Mouse (Mus musculus): ENCODE measurements around the gene Gm12248. TPM values are rescaled to one million over a fixed set of nuclear protein-coding genes. Genes with fewer than 3 reads are reported as not detected.
"Not testable (repeated sequence)": the region's sequence is repeated elsewhere in the genome, so short reads cannot be mapped to it uniquely, and the experiment has no call there.

The Gm12248 gene
- polyA plus RNA-seq, 1 experiment from 2014 or later = not detected

DNA sequence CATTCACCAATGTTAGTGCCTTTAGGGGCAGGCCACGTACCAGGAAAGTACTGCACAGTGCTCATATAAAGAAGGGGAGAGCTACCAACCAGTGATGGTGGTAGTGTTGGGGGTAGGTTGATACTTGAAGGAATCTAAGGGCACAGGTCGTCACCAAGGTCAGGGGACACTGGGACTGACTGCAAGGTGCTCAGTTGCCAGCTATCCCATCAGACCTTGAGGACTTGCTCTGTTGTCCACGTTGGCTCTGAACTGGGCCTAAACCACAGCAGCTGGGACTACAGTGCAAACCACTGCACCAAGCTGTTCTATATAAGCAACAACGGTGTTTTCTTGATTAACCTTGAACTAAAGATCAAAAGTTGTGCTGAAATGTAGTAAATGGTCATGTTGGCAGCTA lies 30.3 kb downstream of the Gm12248 start:
- Histone ChIP-seq H3K9me3 (no peaks in the 10 kb centered on the region), H3K36me3 (peaks cover 35% of the 10 kb centered on the region), H3K4me3 (no peak overlapping the region), H3K4me2 (no peak overlapping the region), H3K27me3 (no peaks in the 10 kb centered on the region), H3K9ac (no peak overlapping the region), H3K27ac (replicated peaks) (no peak overlapping the region), H3K4me1 (replicated peaks) (peaks cover 9% of the 10 kb centered on the region)
- ATAC-seq (ENCODE audit: low read depth) = no peak
- WGBS = 84% methylated on average over 4 of the region's 4 CpGs

GRCm38 (mm10) chr11:58061218-58061617 lies 31.7 kb downstream of the Gm12248 start:
- 95% methylated on average over 4 of the region's 4 CpGs for WGBS
- H3K4me1 ChIP-seq (replicated peaks); H3K27ac ChIP-seq (replicated peaks); H3K4me3 ChIP-seq; H3K27me3 ChIP-seq; H3K9ac ChIP-seq; ATAC-seq (ENCODE audit: low read depth); H3K4me2 ChIP-seq; H3K9me3 ChIP-seq: not testable (repeated sequence)
- H3K36me3 ChIP-seq = peaks cover 47% of the 10 kb centered on the region

DNA sequence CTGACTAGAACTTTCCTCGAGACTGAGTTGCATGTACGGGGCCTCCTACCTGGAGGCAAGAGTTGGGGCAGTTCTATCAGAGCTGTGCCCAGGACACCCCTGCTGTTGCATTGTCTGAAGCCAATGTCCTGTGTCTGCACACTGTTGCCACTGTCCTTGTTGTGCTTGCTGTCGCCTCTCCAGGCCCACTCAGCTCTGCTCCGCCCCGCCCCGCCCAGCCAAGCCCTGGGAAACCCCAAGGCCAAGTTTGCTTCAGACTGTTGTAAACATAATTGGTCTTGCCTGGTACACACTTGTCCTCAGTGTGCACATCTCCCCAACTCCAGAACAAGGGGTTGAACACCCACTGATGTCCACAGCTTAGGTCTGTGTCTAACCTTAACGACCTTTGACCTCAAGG lies 33.2 kb downstream of the Gm12248 start:
- WGBS = 94% methylated on average over 7 of the region's 7 CpGs
- peaks cover 62% of the 10 kb centered on the region for H3K36me3 ChIP-seq
- ATAC-seq (ENCODE audit: low read depth) = not testable (repeated sequence)

GRCm38 (mm10) chr11:58057455-58057854 lies 35.5 kb downstream of the Gm12248 start:
- H3K4me1 ChIP-seq (replicated peaks) = no peaks in the 10 kb centered on the region
- no peaks in the 10 kb centered on the region for H3K27me3 ChIP-seq
- no peak overlapping the region for H3K27ac ChIP-seq (replicated peaks)
- no peak overlapping the region for H3K9ac ChIP-seq
- peaks cover 85% of the 10 kb centered on the region for H3K36me3 ChIP-seq
- no peak overlapping the region for H3K4me3 ChIP-seq
- no peak for ATAC-seq (ENCODE audit: low read depth)
- no peaks in the 10 kb centered on the region for H3K9me3 ChIP-seq
- WGBS = 49% methylated on average over 6 of the region's 6 CpGs
- H3K4me2 ChIP-seq = no peak overlapping the region

More for the DNA sequence above, 33.2 kb downstream of the Gm12248 start:
- H3K27ac ChIP-seq (replicated peaks); H3K4me1 ChIP-seq (replicated peaks); H3K4me3 ChIP-seq; H3K27me3 ChIP-seq; H3K9ac ChIP-seq; H3K9me3 ChIP-seq; H3K4me2 ChIP-seq: not testable (repeated sequence)

- no peak overlapping the region for H3K4me2 ChIP-seq
- H3K9me3 ChIP-seq = no peaks in the 10 kb centered on the region
- H3K27me3 ChIP-seq = no peaks in the 10 kb centered on the region
- ATAC-seq (ENCODE audit: low read depth) = no peak
- no peak overlapping the region for H3K9ac ChIP-seq
- 79% methylated on average over 4 of the region's 4 CpGs for WGBS
- H3K36me3 ChIP-seq = peaks cover 80% of the 10 kb centered on the region
- no peak overlapping the region for H3K4me3 ChIP-seq
- no peaks in the 10 kb centered on the region for H3K4me1 ChIP-seq (replicated peaks)
- H3K27ac ChIP-seq (replicated peaks) = no peak overlapping the region
Observed at GRCm38 (mm10) chr11:58046438-58046837, 46.5 kb downstream of the Gm12248 start.

DNA sequence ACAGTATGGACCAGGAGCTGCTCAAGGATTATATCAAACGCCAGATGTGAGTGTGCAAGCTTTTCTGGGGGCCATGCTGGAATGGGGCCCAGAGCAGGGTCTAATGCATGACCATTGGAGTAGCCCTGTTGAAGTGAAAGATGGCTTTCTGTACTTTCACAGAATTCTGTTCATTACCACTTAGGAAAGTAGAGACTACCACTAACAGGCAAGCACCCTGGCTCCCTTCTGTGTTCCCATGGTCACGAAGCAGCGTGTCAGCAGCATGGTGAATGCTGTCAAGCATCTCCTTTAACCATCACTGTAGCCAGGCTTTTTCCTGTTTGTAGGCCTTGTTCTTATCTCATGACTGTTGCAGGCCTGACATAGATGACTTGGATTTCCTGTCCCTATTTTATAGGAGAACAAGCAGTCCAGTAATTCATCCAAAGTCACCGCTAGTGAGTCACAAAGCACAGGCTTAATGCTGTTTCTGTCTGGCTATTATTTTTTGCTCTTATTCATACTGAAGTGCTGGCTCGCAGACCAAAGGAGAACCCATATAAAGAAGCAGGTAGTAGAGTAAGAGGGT lies 50.0 kb downstream of the Gm12248 start:
- Histone ChIP-seq H3K4me1 (replicated peaks) (peaks cover 10% of the 10 kb centered on the region), H3K9me3 (no peaks in the 10 kb centered on the region), H3K4me3 (no peak overlapping the region), H3K27ac (replicated peaks) (no peak overlapping the region), H3K27me3 (no peaks in the 10 kb centered on the region), H3K9ac (no peak overlapping the region), H3K36me3 (peaks cover 50% of the 10 kb centered on the region), H3K4me2 (no peak overlapping the region)
- ATAC-seq (ENCODE audit: low read depth) = no peak
- 93% methylated on average over 5 of the region's 5 CpGs for WGBS

DNA sequence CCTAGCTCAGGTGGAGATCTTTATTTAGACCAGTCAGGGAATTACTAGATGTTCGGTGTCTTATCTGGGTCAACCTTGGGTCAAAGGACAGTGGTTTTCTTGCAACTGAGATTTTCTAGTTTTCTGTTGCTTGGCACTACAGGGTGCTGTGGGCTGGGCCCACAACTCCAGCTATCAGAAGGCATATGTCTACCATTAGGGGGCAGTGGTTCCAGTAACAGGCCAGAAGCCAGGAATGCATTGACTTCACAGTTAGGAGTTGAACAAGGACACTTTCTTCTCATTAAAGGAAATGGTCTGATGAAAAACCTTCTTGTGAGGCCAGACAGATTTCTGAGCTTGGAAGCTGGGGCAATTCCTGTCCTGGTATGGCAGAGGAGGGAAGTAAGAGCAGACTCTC lies 53.9 kb downstream of the Gm12248 start:
- peaks cover 29% of the 10 kb centered on the region for H3K36me3 ChIP-seq
- H3K27me3 ChIP-seq = no peaks in the 10 kb centered on the region
- H3K4me1 ChIP-seq (replicated peaks) = peaks cover 10% of the 10 kb centered on the region
- no peaks in the 10 kb centered on the region for H3K9me3 ChIP-seq
- 80% methylated on average over 1 of the region's 1 CpGs for WGBS
- ATAC-seq (ENCODE audit: low read depth) = no peak
- no peak overlapping the region for H3K4me3 ChIP-seq
- no peak overlapping the region for H3K4me2 ChIP-seq
- H3K9ac ChIP-seq = no peak overlapping the region
- H3K27ac ChIP-seq (replicated peaks) = no peak overlapping the region

DNA sequence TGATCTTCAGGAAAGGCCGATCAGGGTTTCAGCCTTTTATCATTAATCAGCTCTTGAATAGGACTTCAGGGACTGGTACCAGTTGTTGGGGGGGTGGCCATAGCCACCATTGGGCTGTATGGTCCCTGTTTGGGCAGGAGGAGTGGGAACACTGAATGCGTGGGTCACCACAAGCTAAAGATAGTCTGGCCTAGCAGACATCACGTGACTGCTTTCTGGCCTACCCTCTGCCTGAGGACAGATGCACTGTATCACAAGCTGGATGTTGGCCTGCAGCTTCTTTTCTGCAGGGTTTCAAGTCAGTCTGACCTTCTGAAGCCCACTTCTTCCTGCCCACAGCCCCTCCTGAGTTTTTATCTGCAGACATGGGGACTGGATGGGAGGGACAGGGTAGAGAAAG lies 59.3 kb downstream of the Gm12248 start:
- Histone ChIP-seq H3K27me3 (no peaks in the 10 kb centered on the region), H3K9ac (no peak overlapping the region), H3K27ac (replicated peaks) (no peak overlapping the region), H3K9me3 (no peaks in the 10 kb centered on the region), H3K4me3 (no peak overlapping the region), H3K4me1 (replicated peaks) (peaks cover 15% of the 10 kb centered on the region; the same call in 1 of the 2 replicates), H3K36me3 (no peaks in the 10 kb centered on the region), H3K4me2 (no peak overlapping the region)
- 83% methylated on average over 3 of the region's 3 CpGs for WGBS
- no peak for ATAC-seq (ENCODE audit: low read depth)

- Histone ChIP-seq H3K4me2 (no peak overlapping the region), H3K4me1 (replicated peaks) (peaks cover 21% of the 10 kb centered on the region), H3K4me3 (no peak overlapping the region), H3K9ac (no peak overlapping the region), H3K27me3 (no peaks in the 10 kb centered on the region), H3K36me3 (no peaks in the 10 kb centered on the region), H3K9me3 (no peaks in the 10 kb centered on the region), H3K27ac (replicated peaks) (no peak overlapping the region)
- WGBS = 84% methylated on average over 6 of the region's 6 CpGs
- ATAC-seq (ENCODE audit: low read depth) = no peak
Observed at GRCm38 (mm10) chr11:58031176-58031575, 61.8 kb downstream of the Gm12248 start.

- H3K9ac ChIP-seq = no peak overlapping the region
Observed at GRCm38 (mm10) chr11:58029869-58030268, 63.1 kb downstream of the Gm12248 start.

GRCm38 (mm10) chr11:58028981-58029380 lies 64.0 kb downstream of the Gm12248 start:
- no peak for ATAC-seq (ENCODE audit: low read depth)
- H3K4me2 ChIP-seq = no peak overlapping the region

More at GRCm38 (mm10) chr11:58029869-58030268, 63.1 kb downstream of the Gm12248 start:
- H3K27ac ChIP-seq (replicated peaks) = no peak overlapping the region
- H3K9me3 ChIP-seq = no peaks in the 10 kb centered on the region
- no peaks in the 10 kb centered on the region for H3K36me3 ChIP-seq
- H3K4me1 ChIP-seq (replicated peaks) = peaks cover 23% of the 10 kb centered on the region
- H3K4me3 ChIP-seq = no peak overlapping the region
- no peaks in the 10 kb centered on the region for H3K27me3 ChIP-seq
- 83% methylated on average over 2 of the region's 2 CpGs for WGBS
- no peak overlapping the region for H3K4me2 ChIP-seq
- ATAC-seq (ENCODE audit: low read depth) = no peak

GRCm38 (mm10) chr11:58026860-58027259 lies 66.1 kb downstream of the Gm12248 start:
- H3K4me2 ChIP-seq = no peak overlapping the region
- H3K36me3 ChIP-seq = no peaks in the 10 kb centered on the region
- H3K27ac ChIP-seq (replicated peaks) = no peak overlapping the region
- WGBS = 59% methylated on average over 1 of the region's 1 CpGs
- H3K9ac ChIP-seq = no peak overlapping the region
- no peak overlapping the region for H3K4me3 ChIP-seq
- no peak for ATAC-seq (ENCODE audit: low read depth)
- no peaks in the 10 kb centered on the region for H3K27me3 ChIP-seq
- H3K9me3 ChIP-seq = no peaks in the 10 kb centered on the region
- H3K4me1 ChIP-seq (replicated peaks) = peaks cover 22% of the 10 kb centered on the region

More at GRCm38 (mm10) chr11:58028981-58029380, 64.0 kb downstream of the Gm12248 start:
- Histone ChIP-seq H3K27me3 (no peaks in the 10 kb centered on the region), H3K4me3 (no peak overlapping the region), H3K36me3 (no peaks in the 10 kb centered on the region), H3K9me3 (no peaks in the 10 kb centered on the region), H3K9ac (no peak overlapping the region), H3K27ac (replicated peaks) (no peak overlapping the region), H3K4me1 (replicated peaks) (peaks cover 23% of the 10 kb centered on the region)
- WGBS = 85% methylated on average over 1 of the region's 1 CpGs

- Histone ChIP-seq H3K9ac (no peak overlapping the region), H3K27ac (replicated peaks) (no peak overlapping the region), H3K27me3 (no peaks in the 10 kb centered on the region), H3K4me3 (no peak overlapping the region), H3K9me3 (no peaks in the 10 kb centered on the region), H3K36me3 (no peaks in the 10 kb centered on the region), H3K4me2 (no peak overlapping the region), H3K4me1 (replicated peaks) (peaks cover 22% of the 10 kb centered on the region)
- ATAC-seq (ENCODE audit: low read depth) = no peak
- 62% methylated on average over 3 of the region's 3 CpGs for WGBS
Observed at GRCm38 (mm10) chr11:58026337-58026736, 66.6 kb downstream of the Gm12248 start.

Data from neural tube, embryonic 13.5 days (tissue).